Mouse (Mus musculus): Measurements from ENCODE around the gene Otud5.
"Not testable (repeated sequence)": the region's sequence is repeated elsewhere in the genome, so short reads cannot be mapped to it uniquely, and the experiment has no call there.

- TF ChIP-seq POLR2A (IDR thresholded peaks at IDR 0.05; ENCODE audit: insufficient read depth, low read depth, low read length), result not testable (repeated sequence)
- TF ChIP-seq CTCF (IDR thresholded peaks at IDR 0.05), result peak; percentile 57
Measured at GRCm38 (mm10) chrX:7815016-7815415, 26.1 kb upstream of the Otud5 start.
